Mouse (Mus musculus): ENCODE measurements at regions not wholly inside any gene's neighbourhood (a gene's known extent, or its start where the extent isn't known, plus 50 kb on each side); places are given as distances from the start of the nearest gene placed in this dataset.

GRCm38 (mm10) chr13:44046436-44046835, 261.9 kb downstream of the Cd83 start:
- no peak overlapping the region for H3K4me2 ChIP-seq (ENCODE audit: low read length)
- no peak overlapping the region for H3K4me3 ChIP-seq (ENCODE audit: control insufficient read depth in 1 of 2, insufficient read depth in 1 of 2, low read depth in 1 of 2, low read length in 2 of 2)
- no peak overlapping the region; a peak in 1 of 4 replicates for H3K27ac ChIP-seq (replicated peaks in 1 of 2; ENCODE audit: control insufficient read depth in 1 of 2, insufficient read depth in 1 of 2, low read depth in 2 of 2, low read length in 2 of 2)
- H3K36me3 ChIP-seq (ENCODE audit: control insufficient read depth, insufficient read depth, low read length), result no peaks in the 10 kb centered on the region
- no peaks in the 10 kb centered on the region for H3K9me3 ChIP-seq (ENCODE audit: control insufficient read depth, low read length)
- ATAC-seq (ENCODE audit: insufficient number of reproducible peaks, insufficient read depth, low FRiP score, low read depth), result peak; percentile 61; the same call in 1 of the 2 replicates
- no peak overlapping the region for H3K9ac ChIP-seq (ENCODE audit: low read length)
- WGBS, result 25% methylated on average over 2 of the region's 2 CpGs
- H3K27me3 ChIP-seq (ENCODE audit: control insufficient read depth, insufficient read depth, low read length), result no peaks in the 10 kb centered on the region
- peaks cover 5 to 19% of the 10 kb centered on the region in 2 experiments for H3K4me1 ChIP-seq (ENCODE audit: control insufficient read depth in 2 of 2, insufficient read depth in 2 of 2, low read length in 2 of 2)

- H3K27me3 ChIP-seq (ENCODE audit: control insufficient read depth, insufficient read depth, low read length), result no peaks in the 10 kb centered on the region
- H3K9me3 ChIP-seq (ENCODE audit: control insufficient read depth, low read length), result no peaks in the 10 kb centered on the region
- no peak overlapping the region for H3K9ac ChIP-seq (ENCODE audit: low read length)
- H3K27ac ChIP-seq (replicated peaks in 1 of 2; ENCODE audit: control insufficient read depth in 1 of 2, insufficient read depth in 1 of 2, low read depth in 2 of 2, low read length in 2 of 2), result no peak overlapping the region
- H3K4me2 ChIP-seq (ENCODE audit: low read length), result no peak overlapping the region
- no peaks in the 10 kb centered on the region for H3K36me3 ChIP-seq (ENCODE audit: control insufficient read depth, insufficient read depth, low read length)
- no peak overlapping the region for H3K4me3 ChIP-seq (ENCODE audit: control insufficient read depth in 1 of 2, insufficient read depth in 1 of 2, low read depth in 1 of 2, low read length in 2 of 2)
- WGBS, result 28% methylated on average over 7 of the region's 7 CpGs
- ATAC-seq (ENCODE audit: insufficient number of reproducible peaks, insufficient read depth, low FRiP score, low read depth), result no peak
- peaks cover 29 to 44% of the 10 kb centered on the region in 2 experiments for H3K4me1 ChIP-seq (ENCODE audit: control insufficient read depth in 2 of 2, insufficient read depth in 2 of 2, low read length in 2 of 2)
Measured at GRCm38 (mm10) chr13:44054157-44054556, 269.6 kb downstream of the Cd83 start.

DNA sequence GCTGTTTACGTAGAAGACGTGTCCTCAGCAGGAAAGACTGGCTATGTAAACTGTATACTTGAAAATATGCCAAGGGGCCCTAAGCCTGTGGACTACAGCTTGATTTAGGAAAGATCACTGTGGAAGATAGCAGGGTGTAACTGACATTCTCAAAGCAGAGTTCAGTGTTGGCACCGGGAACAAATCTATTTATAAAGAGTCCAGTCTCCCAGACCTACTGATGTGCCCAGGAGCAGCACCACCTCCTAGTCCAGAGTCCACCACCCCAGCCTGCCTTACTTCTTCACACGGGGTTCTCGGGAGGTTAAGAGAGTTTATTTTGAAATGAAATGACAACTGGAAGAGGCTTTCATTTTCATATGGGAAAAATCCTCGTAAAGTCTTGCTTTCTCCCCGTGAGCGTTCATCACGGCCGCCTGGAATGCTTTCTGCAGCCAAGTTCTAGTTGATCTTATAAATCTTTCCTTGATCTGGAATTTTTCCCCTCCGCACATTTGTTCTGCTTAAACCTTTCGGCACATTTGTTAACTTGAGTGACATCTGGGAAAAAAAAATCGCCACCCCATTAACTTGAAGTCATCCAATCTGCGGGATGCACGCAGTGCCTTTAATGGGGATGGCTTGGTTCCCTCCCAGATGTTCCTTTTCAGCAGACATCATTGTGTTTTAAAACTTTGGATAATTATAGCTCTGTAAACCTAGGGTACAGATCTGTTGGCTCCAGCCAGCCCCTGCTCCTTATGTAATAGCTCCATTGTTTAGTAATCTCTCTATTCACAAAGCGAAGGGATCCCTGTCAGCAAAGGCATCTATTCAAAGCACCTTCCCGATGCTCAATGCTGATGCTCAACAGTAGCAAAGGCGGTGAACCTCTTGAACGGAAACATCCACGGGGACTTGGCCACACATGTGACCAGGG, 271.3 kb downstream of the Cd83 start:
- H3K4me2 ChIP-seq (ENCODE audit: low read length), result peak overlapping the region; percentile 22
- no peaks in the 10 kb centered on the region for H3K27me3 ChIP-seq (ENCODE audit: control insufficient read depth, insufficient read depth, low read length)
- H3K9me3 ChIP-seq (ENCODE audit: control insufficient read depth, low read length), result no peaks in the 10 kb centered on the region
- H3K4me1 ChIP-seq (ENCODE audit: control insufficient read depth in 2 of 2, insufficient read depth in 2 of 2, low read length in 2 of 2), result peaks cover 33 to 48% of the 10 kb centered on the region in 2 experiments
- H3K27ac ChIP-seq (replicated peaks in 1 of 2; ENCODE audit: control insufficient read depth in 1 of 2, insufficient read depth in 1 of 2, low read depth in 2 of 2, low read length in 2 of 2), result peak overlapping the region; percentile 25 to 39; a peak in 3 of 4 replicates
- ATAC-seq (ENCODE audit: insufficient number of reproducible peaks, insufficient read depth, low FRiP score, low read depth), result no peak; the same call in 1 of the 2 replicates
- no peak overlapping the region for H3K4me3 ChIP-seq (ENCODE audit: control insufficient read depth in 1 of 2, insufficient read depth in 1 of 2, low read depth in 1 of 2, low read length in 2 of 2)
- no peaks in the 10 kb centered on the region for H3K36me3 ChIP-seq (ENCODE audit: control insufficient read depth, insufficient read depth, low read length)
- 43% methylated on average over 20 of the region's 20 CpGs for WGBS
- H3K9ac ChIP-seq (ENCODE audit: low read length), result no peak overlapping the region

- H3K9me3 ChIP-seq (ENCODE audit: control insufficient read depth, low read length), result no peaks in the 10 kb centered on the region
- 68% methylated on average over 9 of the region's 9 CpGs for WGBS
- H3K36me3 ChIP-seq (ENCODE audit: control insufficient read depth, insufficient read depth, low read length), result no peaks in the 10 kb centered on the region
- peaks cover 34 to 49% of the 10 kb centered on the region in 2 experiments for H3K4me1 ChIP-seq (ENCODE audit: control insufficient read depth in 2 of 2, insufficient read depth in 2 of 2, low read length in 2 of 2)
- H3K27me3 ChIP-seq (ENCODE audit: control insufficient read depth, insufficient read depth, low read length), result no peaks in the 10 kb centered on the region
- no peak for ATAC-seq (ENCODE audit: insufficient number of reproducible peaks, insufficient read depth, low FRiP score, low read depth)
- H3K9ac ChIP-seq (ENCODE audit: low read length), result no peak overlapping the region
- H3K4me2 ChIP-seq (ENCODE audit: low read length), result no peak overlapping the region
- H3K27ac ChIP-seq (replicated peaks in 1 of 2; ENCODE audit: control insufficient read depth in 1 of 2, insufficient read depth in 1 of 2, low read depth in 2 of 2, low read length in 2 of 2), result 0 out of 4 replicates have a peak overlapping the region, but pooled peaks of 1 of the 2 experiments have one; percentile 12
- no peak overlapping the region for H3K4me3 ChIP-seq (ENCODE audit: control insufficient read depth in 1 of 2, insufficient read depth in 1 of 2, low read depth in 1 of 2, low read length in 2 of 2)
Measured at GRCm38 (mm10) chr13:44056716-44057115, 272.1 kb downstream of the Cd83 start.

DNA sequence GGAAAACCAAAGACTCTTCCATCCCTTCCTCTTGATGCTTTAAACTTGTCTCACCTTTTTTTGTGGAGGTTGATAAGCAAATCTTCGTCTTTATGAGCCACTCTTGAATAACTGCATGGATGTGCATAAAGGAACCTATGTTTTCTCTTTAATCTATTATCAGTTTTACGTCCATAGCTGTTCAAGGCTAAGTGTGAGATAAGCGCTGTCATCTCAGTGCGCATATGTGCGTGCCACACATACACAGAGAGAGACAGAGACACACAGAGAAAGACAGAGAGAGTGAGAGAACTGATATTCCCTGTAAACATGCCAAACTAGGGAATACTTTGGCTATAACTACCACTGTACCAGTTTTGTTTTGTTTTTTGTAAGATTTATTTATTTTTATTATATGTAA, 273.0 kb downstream of the Cd83 start:
- ATAC-seq (ENCODE audit: insufficient number of reproducible peaks, insufficient read depth, low FRiP score, low read depth), result no peak
- Histone ChIP-seq H3K4me1 (ENCODE audit: control insufficient read depth in 2 of 2, insufficient read depth in 2 of 2, low read length in 2 of 2) (peaks cover 42 to 58% of the 10 kb centered on the region in 2 experiments), H3K27ac (replicated peaks in 1 of 2; ENCODE audit: control insufficient read depth in 1 of 2, insufficient read depth in 1 of 2, low read depth in 2 of 2, low read length in 2 of 2) (peak overlapping the region in 1 of 2 experiments; percentile 91; a peak in 2 of 4 replicates), H3K36me3 (ENCODE audit: control insufficient read depth, insufficient read depth, low read length) (no peaks in the 10 kb centered on the region), H3K4me2 (ENCODE audit: low read length) (no peak overlapping the region), H3K27me3 (ENCODE audit: control insufficient read depth, insufficient read depth, low read length) (no peaks in the 10 kb centered on the region), H3K9ac (ENCODE audit: low read length) (no peak overlapping the region), H3K4me3 (ENCODE audit: control insufficient read depth in 1 of 2, insufficient read depth in 1 of 2, low read depth in 1 of 2, low read length in 2 of 2) (no peak overlapping the region), H3K9me3 (ENCODE audit: control insufficient read depth, low read length) (no peaks in the 10 kb centered on the region)
- WGBS, result 64% methylated on average over 5 of the region's 5 CpGs

DNA sequence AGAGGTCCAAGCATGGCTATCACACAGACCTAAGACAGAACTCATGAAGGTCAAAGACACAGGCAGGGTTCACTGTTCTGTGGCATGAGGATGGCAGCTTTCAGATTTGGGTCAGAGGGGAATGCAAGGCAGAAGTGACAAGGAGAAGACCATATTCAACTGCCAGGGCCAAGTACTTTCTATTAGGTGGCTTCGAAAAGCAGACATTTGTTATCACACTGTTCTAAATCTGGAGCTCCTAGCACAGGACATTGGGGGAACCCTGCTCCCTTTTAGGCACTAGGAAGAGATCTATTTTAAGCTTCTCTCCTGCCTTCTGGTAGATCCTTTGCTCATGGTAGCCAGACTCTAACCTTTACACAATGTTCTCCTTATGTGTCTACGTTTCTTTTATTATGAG, 273.7 kb downstream of the Cd83 start:
- 0 out of 2 replicates have a peak, but pooled peaks have one; percentile 28 for ATAC-seq (ENCODE audit: insufficient number of reproducible peaks, insufficient read depth, low FRiP score, low read depth)
- H3K27ac ChIP-seq (replicated peaks in 1 of 2; ENCODE audit: control insufficient read depth in 1 of 2, insufficient read depth in 1 of 2, low read depth in 2 of 2, low read length in 2 of 2), result peak overlapping the region; percentile 91 to 92
- peaks cover 45 to 65% of the 10 kb centered on the region in 2 experiments for H3K4me1 ChIP-seq (ENCODE audit: control insufficient read depth in 2 of 2, insufficient read depth in 2 of 2, low read length in 2 of 2)

GRCm38 (mm10) chr13:44059436-44059835, 274.9 kb downstream of the Cd83 start:
- H3K4me1 ChIP-seq (ENCODE audit: control insufficient read depth in 2 of 2, insufficient read depth in 2 of 2, low read length in 2 of 2), result peaks cover 49 to 69% of the 10 kb centered on the region in 2 experiments
- peak overlapping the region in 1 of 2 experiments; percentile 91; a peak in 2 of 4 replicates for H3K27ac ChIP-seq (replicated peaks in 1 of 2; ENCODE audit: control insufficient read depth in 1 of 2, insufficient read depth in 1 of 2, low read depth in 2 of 2, low read length in 2 of 2)
- no peak for ATAC-seq (ENCODE audit: insufficient number of reproducible peaks, insufficient read depth, low FRiP score, low read depth)

More for the DNA sequence above, 273.7 kb downstream of the Cd83 start:
- H3K27me3 ChIP-seq (ENCODE audit: control insufficient read depth, insufficient read depth, low read length), result no peaks in the 10 kb centered on the region
- H3K36me3 ChIP-seq (ENCODE audit: control insufficient read depth, insufficient read depth, low read length), result no peaks in the 10 kb centered on the region
- H3K4me2 ChIP-seq (ENCODE audit: low read length), result peak overlapping the region; percentile 2
- H3K9ac ChIP-seq (ENCODE audit: low read length), result no peak overlapping the region
- H3K9me3 ChIP-seq (ENCODE audit: control insufficient read depth, low read length), result no peaks in the 10 kb centered on the region
- no peak overlapping the region for H3K4me3 ChIP-seq (ENCODE audit: control insufficient read depth in 1 of 2, insufficient read depth in 1 of 2, low read depth in 1 of 2, low read length in 2 of 2)
- 28% methylated on average over 2 of the region's 2 CpGs for WGBS

More at GRCm38 (mm10) chr13:44059436-44059835, 274.9 kb downstream of the Cd83 start:
- Histone ChIP-seq H3K4me3 (ENCODE audit: control insufficient read depth in 1 of 2, insufficient read depth in 1 of 2, low read depth in 1 of 2, low read length in 2 of 2) (no peak overlapping the region), H3K9me3 (ENCODE audit: control insufficient read depth, low read length) (no peaks in the 10 kb centered on the region), H3K4me2 (ENCODE audit: low read length) (no peak overlapping the region), H3K36me3 (ENCODE audit: control insufficient read depth, insufficient read depth, low read length) (no peaks in the 10 kb centered on the region), H3K9ac (ENCODE audit: low read length) (no peak overlapping the region), H3K27me3 (ENCODE audit: control insufficient read depth, insufficient read depth, low read length) (no peaks in the 10 kb centered on the region)
- 29% methylated on average over 8 of the region's 8 CpGs for WGBS
